Mouse (Mus musculus) layer of hippocampus, adult 9-10 months (tissue): ENCODE data around the gene Tmem268.

Experiments used
- DNase-seq: peaks from one replicate; pipeline ENCODE4 v3.0.0; 2022; ENCODE audit warnings: low spot score

The Tmem268 gene

GRCm38 (mm10) chr4:63601263-63601662 is 42.7 kb downstream of the Tmem268 start:
- DNase-seq: no peak

DNA sequence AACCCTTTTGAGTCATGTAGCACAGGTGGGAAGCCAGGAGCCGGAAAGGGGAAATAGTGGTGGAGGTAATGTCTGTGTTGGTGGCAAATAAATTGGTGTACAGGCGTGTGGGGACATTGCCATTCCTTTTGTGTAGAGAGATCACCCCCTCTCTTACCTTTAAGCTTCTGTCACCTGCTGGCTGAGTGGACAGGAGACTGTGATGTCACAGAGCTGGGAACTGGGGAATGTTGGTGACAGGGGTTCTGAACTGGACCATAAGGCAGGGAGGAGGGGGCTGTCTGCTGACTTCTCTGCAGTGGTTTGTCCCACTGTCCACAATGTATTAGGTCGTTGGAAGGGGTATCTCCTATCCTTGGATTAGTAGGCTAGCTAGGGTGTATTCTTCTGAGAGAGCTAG is 46.4 kb downstream of the Tmem268 start, which contains the start of gene Gm11213:
Gene Gm11213 (minus strand): TSS at position 317 of the 400 bp plus-strand sequence.
- no peak for DNase-seq

DNA sequence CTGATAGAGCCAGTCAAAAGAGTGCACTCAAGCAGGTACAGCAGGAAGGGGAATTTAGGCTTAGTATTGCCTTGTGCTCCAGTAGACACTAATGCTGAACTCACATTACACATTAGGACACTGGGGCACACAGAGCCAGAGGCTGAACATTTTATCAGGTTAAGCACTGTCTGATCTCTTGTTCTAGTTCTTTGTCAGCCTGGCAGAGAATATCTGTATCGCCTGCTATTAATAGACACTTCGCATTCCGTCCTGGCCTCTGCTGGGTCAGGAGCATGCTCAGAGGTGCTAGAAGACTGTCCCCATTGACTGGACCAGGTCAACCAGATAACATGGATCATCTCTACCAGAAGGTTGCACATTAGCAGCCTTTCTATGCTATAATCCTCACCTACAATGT is 47.0 kb downstream of the Tmem268 start:
- no peak for DNase-seq

DNA sequence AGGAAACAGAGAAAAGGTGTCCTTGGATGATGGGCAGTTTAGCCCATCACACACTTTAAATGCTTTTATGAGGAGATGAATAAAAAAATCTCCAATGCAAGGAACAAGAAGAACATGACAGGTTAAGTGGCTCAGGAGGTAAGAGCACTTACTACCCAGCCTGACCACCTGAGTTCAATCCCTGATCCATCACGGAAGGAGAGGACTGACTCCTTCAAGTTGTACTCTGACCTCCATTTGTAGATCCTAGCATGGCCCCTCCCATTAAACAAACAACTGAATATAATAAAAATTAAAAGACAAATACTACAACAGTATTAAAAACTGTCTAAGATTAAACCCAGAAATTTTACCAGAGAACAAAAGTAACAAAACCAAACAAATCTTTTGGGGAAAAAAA is 47.4 kb downstream of the Tmem268 start:
- no peak for DNase-seq

GRCm38 (mm10) chr4:63608391-63608790 is 49.8 kb downstream of the Tmem268 start:
- no peak for DNase-seq

DNA sequence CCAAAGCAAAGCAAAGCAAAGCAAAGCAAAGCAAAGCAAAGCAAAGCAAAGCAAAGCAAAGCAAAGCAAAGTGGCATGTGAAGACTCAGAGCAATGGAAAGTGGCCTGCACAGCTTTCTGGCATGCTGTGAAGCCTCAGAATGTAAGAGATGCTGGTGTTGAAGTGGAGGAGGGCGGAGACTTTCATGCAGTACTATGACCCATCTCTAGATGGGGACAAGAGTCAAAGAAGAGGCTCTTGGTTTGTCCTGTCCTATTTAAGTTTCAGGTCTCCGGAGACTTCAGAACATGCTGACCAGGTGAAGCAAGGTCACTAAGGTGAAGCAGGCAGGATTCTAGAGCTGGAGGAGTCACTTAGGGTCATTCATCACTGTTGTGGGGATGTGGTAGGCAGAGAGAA is 63.3 kb downstream of the Tmem268 start:
- DNase-seq: no peak

DNA sequence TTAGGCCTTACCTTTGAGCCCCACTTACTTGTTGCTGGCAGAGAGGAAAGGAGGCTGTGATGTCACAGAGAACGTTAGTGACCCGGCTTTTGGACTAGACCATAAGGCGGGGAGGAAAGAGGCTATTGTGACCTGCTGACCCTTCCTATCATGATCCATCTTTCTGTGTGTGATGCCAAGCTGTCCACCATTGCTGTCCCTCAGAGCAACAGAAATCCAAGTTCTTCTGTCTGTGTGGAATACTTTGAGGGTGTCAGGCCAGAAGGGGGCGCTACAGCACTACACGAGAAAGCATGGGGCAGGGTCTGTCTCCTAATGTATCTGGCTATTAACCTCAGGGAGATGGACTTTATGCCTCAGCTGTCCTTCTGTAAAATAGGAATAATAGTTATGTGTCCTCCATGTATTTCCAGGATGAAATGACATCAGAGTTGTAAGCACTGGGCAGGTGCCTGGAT is 63.8 kb downstream of the Tmem268 start, which contains the start of gene Tex48:
Gene Tex48 (minus strand): TSS at position 51 of the 458 bp plus-strand sequence.
- no peak for DNase-seq

GRCm38 (mm10) chr4:63625563-63626080 is 67.0 kb downstream of the Tmem268 start:
- no peak for DNase-seq

DNA sequence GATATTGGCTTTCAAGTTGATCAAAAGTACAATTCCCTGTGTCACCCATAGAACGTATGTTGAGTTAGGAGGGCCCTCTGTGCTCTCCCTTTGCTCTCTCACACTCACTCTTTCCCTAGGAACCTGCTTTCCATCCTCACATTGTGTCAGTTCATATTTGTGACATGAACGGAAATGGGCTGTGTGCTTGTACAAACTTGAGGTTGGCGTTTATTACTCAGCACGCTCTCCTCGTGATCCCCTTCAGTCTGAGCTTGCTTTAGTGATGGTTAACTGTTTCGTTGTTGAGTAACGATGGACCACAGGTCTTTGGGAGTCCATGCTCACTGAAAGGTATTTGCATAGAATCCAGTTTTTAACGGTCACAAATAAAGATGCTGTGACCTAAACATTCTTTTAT is 68.5 kb downstream of the Tmem268 start:
- no peak for DNase-seq

GRCm38 (mm10) chr4:63633181-63633580 is 74.6 kb downstream of the Tmem268 start:
- DNase-seq: no peak
